Mouse (Mus musculus): ENCODE data around the gene C1qtnf5. TPM values are rescaled to one million over a fixed set of nuclear protein-coding genes. Genes with fewer than 3 reads are reported as not detected.

C1qtnf5 gene
- polyA plus RNA-seq, 1 experiment from 2014 or later: 9.8 TPM

GRCm38 (mm10) chr9:44085741-44086665 is 21.0 kb upstream of the C1qtnf5 start:
- peaks cover 4% of the 10 kb centered on the region; the same call in 1 of the 2 replicates for H3K27me3 ChIP-seq (replicated peaks; ENCODE audit: insufficient read depth, low read length)
- DNase-seq (ENCODE audit: low spot score) (no peak), ATAC-seq (no peak)
- H3K36me3 ChIP-seq (ENCODE audit: insufficient read depth, low read length): 0 out of 2 replicates have a peak, but pooled peaks cover 2% of the 10 kb centered on the region
- H3K4me1 ChIP-seq (ENCODE audit: insufficient read depth, low read depth, low read length): peaks cover 15% of the 10 kb centered on the region; the same call in 1 of the 2 replicates
- 66% methylated on average over 15 of the region's 15 CpGs for WGBS
- H3K9me3 ChIP-seq (ENCODE audit: low read length): no peaks in the 10 kb centered on the region
- no peak overlapping the region for H3K4me3 ChIP-seq (ENCODE audit: low read depth, low read length)
- no peak overlapping the region for H3K9ac ChIP-seq (replicated peaks; ENCODE audit: low read depth)
- TF ChIP-seq EP300 (IDR thresholded peaks at IDR 0.05) (no peak), CTCF (IDR thresholded peaks at IDR 0.05) (no peak)
- peak overlapping the region; percentile 100 for H3K4me2 ChIP-seq (replicated peaks; ENCODE audit: low read depth, low read length)
- H3K27ac ChIP-seq (ENCODE audit: low read length): no peak overlapping the region

GRCm38 (mm10) chr9:44086960-44087359 is 20.1 kb upstream of the C1qtnf5 start:
- Histone ChIP-seq H3K4me3 (ENCODE audit: low read depth, low read length) (no peak overlapping the region), H3K27ac (ENCODE audit: low read length) (no peak overlapping the region), H3K27me3 (replicated peaks; ENCODE audit: insufficient read depth, low read length) (peaks cover 4% of the 10 kb centered on the region; the same call in 1 of the 2 replicates), H3K36me3 (ENCODE audit: insufficient read depth, low read length) (0 out of 2 replicates have a peak, but pooled peaks cover 5% of the 10 kb centered on the region), H3K4me2 (replicated peaks; ENCODE audit: low read depth, low read length) (no peak overlapping the region), H3K9ac (replicated peaks; ENCODE audit: low read depth) (no peak overlapping the region), H3K9me3 (ENCODE audit: low read length) (no peaks in the 10 kb centered on the region), H3K4me1 (ENCODE audit: insufficient read depth, low read depth, low read length) (peaks cover 15% of the 10 kb centered on the region; the same call in 1 of the 2 replicates)
- no peak for DNase-seq (ENCODE audit: low spot score)
- 54% methylated on average over 10 of the region's 10 CpGs for WGBS
- ATAC-seq: no peak
- TF ChIP-seq EP300 (IDR thresholded peaks at IDR 0.05) (no peak), CTCF (IDR thresholded peaks at IDR 0.05) (no peak)

- Histone ChIP-seq H3K4me2 (replicated peaks; ENCODE audit: low read depth, low read length) (0 out of 2 replicates have a peak overlapping the region, but pooled peaks have one; percentile 3), H3K9me3 (ENCODE audit: low read length) (no peaks in the 10 kb centered on the region), H3K4me1 (ENCODE audit: insufficient read depth, low read depth, low read length) (peaks cover 15% of the 10 kb centered on the region; the same call in 1 of the 2 replicates), H3K27ac (ENCODE audit: low read length) (no peak overlapping the region), H3K4me3 (ENCODE audit: low read depth, low read length) (no peak overlapping the region), H3K27me3 (replicated peaks; ENCODE audit: insufficient read depth, low read length) (no peaks in the 10 kb centered on the region; the same call in 1 of the 2 replicates), H3K36me3 (ENCODE audit: insufficient read depth, low read length) (0 out of 2 replicates have a peak, but pooled peaks cover 5% of the 10 kb centered on the region), H3K9ac (replicated peaks; ENCODE audit: low read depth) (no peak overlapping the region)
- no peak for TF ChIP-seq CTCF (IDR thresholded peaks at IDR 0.05)
- no peak for TF ChIP-seq EP300 (IDR thresholded peaks at IDR 0.05)
- DNase-seq (ENCODE audit: low spot score) (peak; percentile 48), ATAC-seq (no peak)
- 10% methylated on average over 15 of the region's 15 CpGs for WGBS
These were observed 19.1 kb upstream of the C1qtnf5 start for GRCm38 (mm10) chr9:44087761-44088455.

GRCm38 (mm10) chr9:44088877-44089608 is 18.0 kb upstream of the C1qtnf5 start:
- TF ChIP-seq EP300 (IDR thresholded peaks at IDR 0.05) (no peak), CTCF (IDR thresholded peaks at IDR 0.05) (no peak)
- ATAC-seq (no peak), DNase-seq (ENCODE audit: low spot score) (peak; percentile 59)
- Histone ChIP-seq H3K27ac (ENCODE audit: low read length) (no peak overlapping the region), H3K4me1 (ENCODE audit: insufficient read depth, low read depth, low read length) (peaks cover 11% of the 10 kb centered on the region; the same call in 1 of the 2 replicates), H3K4me3 (ENCODE audit: low read depth, low read length) (no peak overlapping the region), H3K4me2 (replicated peaks; ENCODE audit: low read depth, low read length) (no peak overlapping the region), H3K36me3 (ENCODE audit: insufficient read depth, low read length) (0 out of 2 replicates have a peak, but pooled peaks cover 5% of the 10 kb centered on the region), H3K27me3 (replicated peaks; ENCODE audit: insufficient read depth, low read length) (no peaks in the 10 kb centered on the region; the same call in 1 of the 2 replicates), H3K9me3 (ENCODE audit: low read length) (no peaks in the 10 kb centered on the region), H3K9ac (replicated peaks; ENCODE audit: low read depth) (no peak overlapping the region)
- 45% methylated on average over 12 of the region's 12 CpGs for WGBS

- ATAC-seq: peak; percentile 80
- peak; percentile 75 for DNase-seq (ENCODE audit: low spot score)
- TF ChIP-seq EP300 (IDR thresholded peaks at IDR 0.05) (no peak), CTCF (IDR thresholded peaks at IDR 0.05) (peak; percentile 88)
- Histone ChIP-seq H3K9ac (replicated peaks; ENCODE audit: low read depth) (no peak overlapping the region), H3K4me2 (replicated peaks; ENCODE audit: low read depth, low read length) (no peak overlapping the region), H3K27me3 (replicated peaks; ENCODE audit: insufficient read depth, low read length) (no peaks in the 10 kb centered on the region), H3K27ac (ENCODE audit: low read length) (no peak overlapping the region), H3K9me3 (ENCODE audit: low read length) (no peaks in the 10 kb centered on the region), H3K4me3 (ENCODE audit: low read depth, low read length) (no peak overlapping the region), H3K4me1 (ENCODE audit: insufficient read depth, low read depth, low read length) (no peaks in the 10 kb centered on the region), H3K36me3 (ENCODE audit: insufficient read depth, low read length) (0 out of 2 replicates have a peak, but pooled peaks cover 5% of the 10 kb centered on the region)
- WGBS: 37% methylated on average over 24 of the region's 24 CpGs
These were observed 13.2 kb upstream of the C1qtnf5 start for GRCm38 (mm10) chr9:44093612-44094503.

Data from lung, postnatal 0 days (tissue).